Mouse (Mus musculus) ES-E14 (cell line): ENCODE measurements around the gene Rrbp1. TPM values are rescaled to one million over a fixed set of nuclear protein-coding genes. Genes with fewer than 3 reads are reported as not detected.

Experiments
- DNase-seq: peaks from one replicate; pipeline ENCODE4 v3.0.0-alpha.2; 2013; ENCODE audit warnings: low read depth, low spot score
- H3K27ac ChIP-seq: 2 replicates; pipeline ENCODE4 v1.5.1; 2012; ENCODE audit warnings: low read depth, mild to moderate bottlenecking, low read length, moderate library complexity, mixed read lengths; ENCODE audit not compliant: poor library complexity, insufficient read depth, severe bottlenecking
- H3K36me3 ChIP-seq: 2 replicates; pipeline ENCODE4 v1.6.1; 2012; ENCODE audit warnings: mild to moderate bottlenecking, low read length, moderate library complexity, mixed read lengths; ENCODE audit not compliant: control insufficient read depth, poor library complexity, insufficient read depth, severe bottlenecking
- H3K4me1 ChIP-seq, 2 experiments: fragments of 150-350 bp in 1 of 2; sonication (generic) in 1 of 2; 2 replicates each; pipeline ENCODE4 v1.6.1; 2012; ENCODE audit warnings: low read length in 2 of 2, mild to moderate bottlenecking in 1 of 2, mixed read lengths in 1 of 2; ENCODE audit not compliant: control insufficient read depth in 2 of 2, insufficient read depth in 2 of 2, poor library complexity in 1 of 2
- H3K4me3 ChIP-seq, 2 experiments: fragments of 150-350 bp in 1 of 2; sonication (generic) in 1 of 2; 2 replicates each; pipeline ENCODE4 v1.5.1; 2012; ENCODE audit warnings: low read length in 2 of 2, low read depth in 1 of 2, mild to moderate bottlenecking in 1 of 2, mixed read lengths in 1 of 2; ENCODE audit not compliant: insufficient read depth in 1 of 2, poor library complexity in 1 of 2, severe bottlenecking in 1 of 2
- H3K9ac ChIP-seq: 2 replicates; pipeline ENCODE4 v1.6.1; 2012; ENCODE audit warnings: low read depth, mild to moderate bottlenecking, low read length, mixed read lengths; ENCODE audit not compliant: poor library complexity, insufficient read depth, severe bottlenecking
- H3K9me3 ChIP-seq: fragments of 150-350 bp; sonication (generic); 2 replicates; pipeline ENCODE4 v1.6.1; 2012; ENCODE audit warnings: low read depth, mild to moderate bottlenecking, low read length; ENCODE audit not compliant: control insufficient read depth, insufficient read depth
- CHD2 ChIP-seq: IDR thresholded peaks from 2 replicates; pipeline ENCODE4 v1.6.1; 2014; ENCODE audit warnings: mild to moderate bottlenecking, low read depth, low read length, inconsistent platforms
- HCFC1 ChIP-seq: IDR thresholded peaks from 2 replicates; pipeline ENCODE4 v1.6.1; 2012; ENCODE audit warnings: low read length, inconsistent platforms, borderline replicate concordance; ENCODE audit not compliant: insufficient read depth
- MAFK ChIP-seq: IDR thresholded peaks from 2 replicates; pipeline ENCODE4 v1.6.1; 2014; ENCODE audit warnings: mild to moderate bottlenecking, low read depth, low read length, inconsistent platforms; ENCODE audit not compliant: insufficient read depth
- ZC3H11A ChIP-seq: IDR thresholded peaks from 2 replicates; pipeline ENCODE4 v1.6.1; 2012; ENCODE audit warnings: low read depth, mild to moderate bottlenecking, inconsistent platforms, low read length, borderline replicate concordance
- ZNF384 ChIP-seq: IDR thresholded peaks from 2 replicates; pipeline ENCODE4 v1.6.1; 2012; ENCODE audit warnings: low read depth, low read length, inconsistent platforms
- in situ Hi-C, 2 experiments: fragments of 600-800 bp; cut with MboI; formaldehyde crosslinking; loops; one replicate each; pipeline ENCODE4 v1.15.1; 2025; ENCODE audit warnings: low sequenced_read_pairs in 2 of 2, inconsistent platforms in 1 of 2; ENCODE audit not compliant: unreplicated experiment in 2 of 2
- total RNA-seq: library from RNA; depleted of rRNA; stranded (reverse); fragments of 300-350 nt; gene quantifications from 2 replicates; pipeline ENCODE4 v1.2.3, GENCODE M21; 2012

The Rrbp1 gene
- total RNA-seq, 1 experiment = 251 TPM

DNA sequence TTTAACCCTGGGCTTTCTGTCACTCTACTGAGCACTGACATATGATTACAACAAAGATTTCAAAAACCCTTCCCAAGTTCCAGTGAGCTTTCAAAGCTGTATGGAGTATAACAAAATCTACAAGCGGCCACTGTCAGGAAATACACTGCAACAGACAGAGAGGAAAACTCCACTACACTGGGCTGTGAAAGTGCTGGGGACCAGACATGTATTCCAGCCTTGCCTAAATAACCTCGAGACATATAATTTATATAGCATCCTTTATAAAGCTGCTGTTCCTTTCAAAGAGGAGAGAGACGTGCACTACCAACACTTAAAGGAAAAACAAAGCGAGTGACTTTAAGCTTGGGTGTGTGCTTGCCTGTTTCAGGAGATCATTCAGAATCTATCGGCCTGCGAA is 4.4 kb downstream of the Rrbp1 start:
- in situ Hi-C loops = no loop called here
- Histone ChIP-seq H3K4me3 (no peak overlapping the region), H3K36me3 (no peaks in the 10 kb centered on the region), H3K9ac (no peak overlapping the region), H3K9me3 (no peaks in the 10 kb centered on the region), H3K27ac (no peak overlapping the region), H3K4me1 (peaks cover 0 to 11% of the 10 kb centered on the region in 2 experiments; a peak in 1 of 4 replicates)
- no peak for DNase-seq
- TF ChIP-seq CHD2 (no peak), MAFK (no peak), ZC3H11A (no peak), HCFC1 (no peak), ZNF384 (no peak)

DNA sequence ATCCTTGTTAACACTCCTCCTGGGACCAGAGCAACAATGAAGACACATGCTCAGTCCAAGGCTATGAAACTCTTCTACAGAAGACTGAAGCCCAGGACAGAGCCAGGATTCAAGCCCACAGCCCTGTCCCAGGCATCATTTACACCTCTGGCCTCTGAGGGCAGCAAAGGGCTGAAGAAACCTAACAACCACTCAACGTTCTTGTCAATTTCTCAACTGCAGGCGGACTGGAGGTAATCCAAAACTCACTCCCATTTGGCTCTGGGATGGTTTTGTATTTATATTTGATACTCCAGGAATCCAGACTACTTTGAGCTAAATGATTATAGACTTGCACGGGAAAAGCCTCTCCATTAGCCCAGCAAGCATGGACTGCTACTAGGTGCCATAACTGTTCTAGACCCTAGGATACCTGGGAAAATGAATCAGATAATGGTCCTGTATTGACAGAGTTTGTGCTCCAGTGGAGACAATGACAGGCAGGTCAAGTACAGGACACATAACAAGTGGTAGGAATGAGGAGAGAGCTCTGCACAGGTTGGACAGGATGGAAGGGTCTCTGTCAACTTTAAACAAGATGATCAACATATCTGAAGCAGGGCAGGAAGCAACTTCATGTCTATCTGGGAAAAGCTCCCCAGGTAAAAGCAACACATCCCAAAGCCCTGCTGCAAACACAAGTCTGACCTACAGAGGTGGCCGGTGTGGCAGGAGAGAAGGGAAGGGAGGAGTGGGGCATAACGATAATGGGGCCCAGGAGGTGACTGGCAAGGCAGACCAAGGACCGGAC is 5.7 kb downstream of the Rrbp1 start:
- Histone ChIP-seq H3K9ac (no peak overlapping the region), H3K9me3 (no peaks in the 10 kb centered on the region), H3K36me3 (no peaks in the 10 kb centered on the region), H3K4me3 (no peak overlapping the region), H3K4me1 (peaks cover 0 to 11% of the 10 kb centered on the region in 2 experiments; a peak in 1 of 4 replicates), H3K27ac (no peak overlapping the region)
- TF ChIP-seq ZC3H11A = no peak
- TF ChIP-seq ZNF384 = no peak
- TF ChIP-seq MAFK = no peak
- TF ChIP-seq CHD2 = no peak
- TF ChIP-seq HCFC1 = no peak
- in situ Hi-C loops = no loop called here
- no peak for DNase-seq

DNA sequence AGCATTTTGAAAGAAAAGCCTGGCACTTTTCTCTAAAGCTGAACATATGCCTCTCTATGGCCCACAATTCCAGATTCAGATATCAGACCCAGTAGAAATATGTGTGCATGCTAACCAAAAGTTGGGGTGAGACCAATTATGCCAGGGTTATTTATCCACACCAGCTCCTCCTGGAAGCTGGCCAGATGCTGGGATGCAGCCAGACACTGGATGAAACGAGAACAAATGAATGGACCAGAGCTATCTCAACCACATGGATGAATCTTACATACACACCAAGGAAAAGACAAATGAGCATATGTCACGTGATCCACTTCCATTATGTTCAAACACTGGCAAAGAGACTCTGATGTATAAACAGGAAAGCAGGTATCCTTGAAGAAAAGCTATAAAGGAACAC is 7.5 kb downstream of the Rrbp1 start:
- Histone ChIP-seq H3K9me3 (no peaks in the 10 kb centered on the region), H3K36me3 (no peaks in the 10 kb centered on the region; the same call in 1 of the 2 replicates), H3K4me1 (peaks cover 0 to 4% of the 10 kb centered on the region in 2 experiments; a peak in 1 of 4 replicates), H3K27ac (no peak overlapping the region), H3K9ac (no peak overlapping the region), H3K4me3 (no peak overlapping the region)
- in situ Hi-C loops = no loop called here
- DNase-seq = no peak
- TF ChIP-seq CHD2 (no peak), ZC3H11A (no peak), MAFK (no peak), HCFC1 (no peak), ZNF384 (no peak)

DNA sequence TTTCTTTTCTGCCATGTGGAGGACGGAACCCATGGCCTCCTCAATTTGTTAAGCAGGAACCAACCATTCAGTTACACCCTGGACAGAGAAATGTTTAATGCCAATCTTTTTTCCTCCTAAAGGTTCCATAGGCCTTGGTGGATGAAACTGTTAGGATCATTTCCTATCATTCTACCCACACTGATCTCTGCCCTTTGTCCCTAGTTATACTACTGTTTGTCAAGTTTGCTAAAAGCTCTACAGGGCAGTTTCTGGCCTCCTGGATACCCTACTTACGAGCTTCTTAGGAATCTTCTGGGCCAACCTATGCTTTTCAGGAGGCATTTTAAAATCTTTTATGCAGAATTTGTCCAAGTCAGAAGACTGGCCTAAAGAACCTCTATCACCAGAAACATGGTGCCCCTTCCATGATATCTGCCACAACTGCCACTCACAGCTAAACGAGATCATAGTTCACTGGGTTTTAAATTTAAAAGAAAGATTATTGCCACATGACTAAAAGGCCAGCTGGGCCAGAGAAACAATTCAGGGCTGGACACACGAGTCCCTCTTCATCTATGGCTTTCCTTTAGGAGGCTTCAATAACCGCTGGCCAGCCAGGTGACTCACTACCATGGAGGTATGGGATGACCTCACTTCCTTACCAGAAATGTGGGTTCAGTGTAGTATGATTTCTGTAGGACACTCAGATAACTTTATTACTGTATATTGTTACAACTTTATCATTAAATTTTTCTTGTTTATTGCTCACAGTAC is 8.7 kb downstream of the Rrbp1 start:
- no peaks in the 10 kb centered on the region; the same call in 1 of the 2 replicates for H3K36me3 ChIP-seq
- no peaks in the 10 kb centered on the region for H3K9me3 ChIP-seq
- H3K27ac ChIP-seq = no peak overlapping the region
- TF ChIP-seq CHD2 (no peak), ZC3H11A (no peak), ZNF384 (no peak), MAFK (no peak), HCFC1 (no peak)
- no peak overlapping the region for H3K4me3 ChIP-seq
- no peak overlapping the region for H3K9ac ChIP-seq
- H3K4me1 ChIP-seq = peaks cover 0 to 4% of the 10 kb centered on the region in 2 experiments; a peak in 1 of 4 replicates
- in situ Hi-C loops = no loop called here
- no peak for DNase-seq
